Mouse (Mus musculus) layer of hippocampus, adult 9-10 months (tissue): Measurements from ENCODE around the gene Olfr372.
"Not testable (repeated sequence)": the region's sequence is repeated elsewhere in the genome, so short reads cannot be mapped to it uniquely, and the experiment has no call there.

Source experiments
- DNase-seq: peaks from one replicate; pipeline ENCODE4 v3.0.0; 2022; ENCODE audit warnings: low spot score

The Olfr372 gene

DNA sequence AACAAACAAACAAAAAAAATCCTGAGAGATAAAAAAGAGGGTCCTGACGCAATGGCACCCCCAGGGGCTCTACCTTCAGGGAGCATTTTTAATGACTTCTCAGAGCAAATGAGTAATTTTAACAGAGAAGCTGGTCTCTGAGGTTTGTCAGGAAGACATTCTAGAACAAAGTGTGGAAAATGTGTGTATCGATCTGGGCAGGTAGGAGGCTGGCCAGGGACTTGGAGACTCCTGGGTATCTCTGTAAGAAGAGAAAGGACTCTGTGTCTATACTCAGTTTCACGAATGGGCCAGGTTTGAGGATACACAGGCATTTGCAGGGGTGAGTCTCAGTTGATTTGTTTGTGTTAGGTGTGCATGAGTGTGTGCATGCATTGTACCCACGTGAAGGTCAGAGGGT, at the start of gene Olfr372:
TSS of gene Olfr372 (plus strand) at position 301 of the 400 bp plus-strand sequence.
- DNase-seq = not testable (repeated sequence)

DNA sequence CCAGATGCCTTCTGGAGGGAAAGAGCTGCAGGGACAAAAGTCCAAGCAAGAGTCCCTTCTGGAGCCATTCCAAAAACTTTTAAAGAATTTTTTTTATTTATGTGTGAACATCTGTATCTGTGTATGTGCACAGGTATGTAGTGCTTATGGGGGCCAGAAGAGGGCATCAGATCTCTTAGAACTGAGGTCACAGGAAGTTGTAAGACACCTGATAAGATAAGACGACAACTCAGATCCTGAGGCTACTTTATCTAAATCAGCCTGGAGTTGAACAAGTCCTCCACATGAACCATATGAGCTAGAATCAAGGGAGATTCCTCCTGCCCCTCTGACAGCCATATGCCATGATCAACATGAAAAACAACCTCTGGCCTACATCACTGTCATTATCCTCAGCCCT, 41.6 kb upstream of the Olfr372 start:
- DNase-seq = no peak

DNA sequence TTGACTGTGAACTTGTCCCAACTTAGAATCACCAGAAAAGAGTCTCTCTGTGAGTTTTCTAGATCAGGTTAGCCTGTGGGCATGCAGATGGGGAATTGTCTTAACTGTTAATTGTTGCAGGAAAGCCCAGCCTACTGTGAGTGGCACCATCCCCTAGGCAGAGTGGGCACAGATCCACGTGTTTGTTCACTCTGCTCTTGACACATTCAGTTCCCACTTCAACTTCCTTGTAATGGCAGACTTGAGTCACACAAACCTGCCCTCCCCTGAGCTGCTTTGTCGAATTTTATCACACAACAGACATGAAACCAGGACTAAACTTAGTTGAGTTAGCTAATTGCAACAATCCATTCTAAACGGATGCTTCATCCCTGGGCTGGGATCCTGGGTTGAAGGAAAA, 40.8 kb upstream of the Olfr372 start:
- no peak for DNase-seq

DNA sequence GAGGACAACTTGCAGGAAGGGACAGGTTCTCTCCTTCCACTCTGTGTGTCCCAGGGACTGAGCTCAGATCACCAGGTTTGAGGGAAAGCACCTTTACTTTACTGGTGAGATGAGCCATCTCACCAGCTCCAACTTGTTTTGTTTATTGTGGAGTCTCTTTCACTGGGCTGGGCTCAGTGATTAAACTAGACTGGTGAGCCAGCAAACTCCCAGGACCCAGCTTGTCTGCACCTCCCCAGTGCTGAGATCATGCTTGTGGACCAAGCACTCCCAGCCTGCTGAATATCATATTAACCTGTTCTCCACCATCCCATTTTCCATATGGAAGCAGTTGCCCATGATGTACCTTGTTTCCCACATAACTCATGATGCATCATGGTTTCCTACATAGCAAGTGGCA, 38.1 kb upstream of the Olfr372 start:
- DNase-seq = no peak

DNA sequence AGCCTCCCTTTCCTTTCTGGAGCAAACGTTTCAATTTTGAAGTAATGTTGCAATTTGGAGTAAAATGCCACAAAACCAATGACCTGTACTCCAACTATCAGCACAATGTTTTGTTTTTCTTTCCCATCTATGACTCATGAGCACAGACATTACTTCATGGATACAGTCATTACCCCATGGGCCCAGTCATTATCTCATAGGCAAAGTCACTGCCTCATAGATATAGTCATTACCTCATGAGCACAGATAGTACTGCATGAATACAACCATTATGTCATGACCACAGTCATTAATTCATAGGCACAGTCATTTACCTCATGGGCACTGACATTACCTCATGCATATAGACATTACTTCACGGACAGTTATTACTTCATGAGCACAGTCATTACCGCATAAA, 35.1 kb upstream of the Olfr372 start:
- no peak for DNase-seq

DNA sequence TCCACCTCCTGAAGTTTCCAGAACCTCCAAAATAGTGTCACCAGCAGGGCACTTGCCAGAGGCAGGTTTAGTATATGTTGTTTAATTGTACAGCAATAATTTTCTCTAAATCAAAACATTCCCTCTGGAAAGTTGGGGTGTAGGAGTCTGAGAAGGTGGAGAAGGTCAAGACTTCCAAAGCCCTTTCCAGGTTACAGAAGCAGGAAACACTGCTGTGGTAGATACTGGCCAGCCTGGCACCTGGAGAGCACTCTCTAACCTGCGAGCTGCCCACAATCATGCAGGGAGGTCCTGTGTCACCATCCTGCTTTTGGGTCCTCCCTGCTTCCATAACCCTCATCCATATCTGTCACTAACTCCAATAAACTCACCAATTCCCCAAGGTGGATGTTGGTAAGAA, 34.3 kb upstream of the Olfr372 start:
- DNase-seq = no peak

DNA sequence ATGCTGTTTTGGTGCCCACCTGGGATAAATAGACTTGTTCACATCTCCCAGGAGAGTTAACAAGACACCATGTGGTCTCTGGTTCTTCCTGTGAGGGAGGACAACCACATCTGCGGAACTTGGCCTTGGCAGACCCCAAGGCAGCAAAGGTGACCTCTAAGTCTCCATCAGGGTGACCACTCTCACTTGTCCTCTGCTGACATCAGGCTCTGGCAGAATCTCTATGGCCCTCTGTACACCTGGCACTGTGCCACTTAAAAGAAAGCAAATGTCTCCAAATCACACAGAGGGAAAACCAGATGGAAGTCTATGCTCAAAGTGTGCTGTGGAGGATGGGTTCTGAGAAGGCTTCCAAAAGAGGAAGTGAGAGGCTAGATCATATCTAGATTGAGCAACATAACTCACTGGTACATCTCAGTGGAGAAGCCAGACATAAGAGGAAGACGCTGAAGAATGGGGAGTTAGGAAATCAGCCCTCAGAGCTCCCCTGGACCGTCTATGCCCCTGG, 32.8 kb upstream of the Olfr372 start:
- peak; percentile 15 for DNase-seq

DNA sequence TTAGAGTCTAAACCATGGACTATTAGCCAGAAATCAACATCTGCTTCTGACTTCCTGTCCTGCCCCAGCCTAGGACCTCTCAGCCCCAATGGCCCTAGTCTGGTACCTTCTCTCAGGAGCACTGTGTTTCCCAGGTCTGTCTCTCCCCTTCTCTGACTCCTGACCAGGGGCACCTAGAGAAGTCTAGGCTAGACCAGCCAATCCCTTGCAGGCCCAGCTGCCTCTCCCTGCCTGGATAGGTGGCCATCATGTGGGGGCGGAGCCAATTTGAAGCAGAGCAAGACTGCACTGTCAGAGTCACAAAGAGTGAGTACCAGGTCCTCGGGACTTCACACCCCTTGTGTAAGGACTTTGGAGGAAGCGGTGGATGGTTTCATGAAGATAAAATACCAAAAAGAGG, 31.5 kb upstream of the Olfr372 start, which contains the start of gene Cyp4f18:
TSS of gene Cyp4f18 (minus strand) at position 154 of the 400 bp plus-strand sequence.
- DNase-seq = no peak

DNA sequence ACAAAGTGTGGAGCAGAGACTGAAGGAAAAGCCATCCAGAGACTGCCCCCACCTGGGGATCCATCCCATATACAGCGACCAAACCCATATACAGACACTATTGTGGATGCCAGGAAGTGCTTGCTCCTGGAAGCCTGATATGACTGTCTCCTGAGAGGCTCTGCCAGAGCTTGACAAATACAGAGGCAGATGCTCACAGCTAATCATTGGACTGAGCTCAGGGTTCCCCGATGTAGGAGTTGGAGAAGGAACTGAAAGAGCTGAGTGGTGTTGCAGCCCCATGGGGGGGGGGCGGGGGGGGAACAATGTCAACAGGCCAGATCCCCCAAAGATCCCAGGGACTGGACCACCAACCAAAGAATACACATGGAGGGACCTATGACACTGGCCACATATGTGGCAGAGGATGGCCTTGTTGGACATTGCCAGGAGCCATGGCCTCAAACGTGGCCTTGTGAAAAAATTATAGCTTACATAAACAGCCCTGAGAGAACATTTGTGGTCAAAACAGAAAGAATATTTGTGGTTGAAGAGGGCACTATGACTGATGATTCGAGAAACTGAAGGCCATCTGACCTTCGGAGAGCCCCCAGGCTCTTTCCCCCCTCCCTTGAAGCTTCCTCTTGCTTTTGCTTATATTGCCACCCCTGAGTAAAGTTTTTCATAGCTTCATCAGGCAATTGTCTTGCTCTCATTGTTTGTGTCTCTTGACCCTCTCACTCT, 27.4 kb upstream of the Olfr372 start:
- not testable (repeated sequence) for DNase-seq

DNA sequence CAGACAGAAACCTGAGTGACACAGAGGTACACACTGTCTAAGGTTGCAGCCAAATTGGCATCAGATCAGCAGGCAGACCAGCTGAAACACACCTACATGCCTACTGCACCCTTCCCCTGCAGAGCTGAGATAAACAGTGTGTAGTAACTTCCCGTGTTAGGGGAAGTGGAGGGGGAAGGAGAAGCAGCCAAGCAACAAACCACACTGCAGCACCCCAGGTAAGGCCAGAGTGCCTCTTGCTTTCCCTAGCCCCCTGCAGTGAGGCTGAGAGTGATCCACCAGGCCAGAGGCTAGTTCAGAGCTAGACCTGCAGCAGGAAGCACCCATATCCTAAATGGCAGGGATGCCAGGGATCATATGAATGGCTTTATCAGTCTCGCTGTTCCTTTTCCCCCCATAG, 23.7 kb upstream of the Olfr372 start:
- DNase-seq = not testable (repeated sequence)

DNA sequence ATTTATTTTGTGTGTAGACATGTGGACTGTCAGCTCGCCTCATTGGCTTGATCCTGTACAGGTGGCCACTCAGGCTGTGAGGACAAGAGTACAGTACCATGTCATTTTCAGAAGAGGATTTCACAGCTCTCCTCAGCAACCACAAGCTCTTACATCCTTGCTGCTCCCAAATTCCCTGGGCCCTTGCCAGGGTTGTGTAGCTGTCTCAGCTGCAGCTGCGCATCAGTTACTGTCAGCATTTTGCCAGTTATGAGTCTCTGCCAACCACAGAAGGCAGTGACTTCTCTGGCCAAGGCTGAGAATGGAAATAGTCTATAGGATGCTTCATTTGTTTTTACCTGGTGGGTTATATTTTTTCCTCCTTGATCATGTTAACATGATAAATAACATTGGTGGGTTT, 22.9 kb upstream of the Olfr372 start:
- no peak for DNase-seq

DNA sequence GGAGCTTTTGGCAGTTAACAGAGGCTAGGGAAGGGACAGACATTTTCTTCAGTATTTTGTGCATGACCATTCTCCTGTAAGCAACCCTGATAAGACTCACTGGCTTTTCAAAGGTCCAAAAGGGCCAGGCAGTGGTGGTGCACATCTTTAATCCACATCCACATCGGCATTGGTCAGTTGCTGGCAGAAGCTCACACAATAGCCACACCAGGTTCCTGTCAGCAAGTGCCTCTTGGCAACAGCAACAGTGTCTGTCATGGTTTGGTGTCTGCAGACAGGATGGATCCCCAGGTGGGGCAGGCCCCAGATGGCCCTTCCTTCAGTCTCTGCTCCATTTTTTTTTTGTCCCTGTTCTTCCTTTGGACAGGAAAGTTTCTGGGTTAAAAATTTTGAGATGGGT, 22.0 kb upstream of the Olfr372 start:
- not testable (repeated sequence) for DNase-seq

DNA sequence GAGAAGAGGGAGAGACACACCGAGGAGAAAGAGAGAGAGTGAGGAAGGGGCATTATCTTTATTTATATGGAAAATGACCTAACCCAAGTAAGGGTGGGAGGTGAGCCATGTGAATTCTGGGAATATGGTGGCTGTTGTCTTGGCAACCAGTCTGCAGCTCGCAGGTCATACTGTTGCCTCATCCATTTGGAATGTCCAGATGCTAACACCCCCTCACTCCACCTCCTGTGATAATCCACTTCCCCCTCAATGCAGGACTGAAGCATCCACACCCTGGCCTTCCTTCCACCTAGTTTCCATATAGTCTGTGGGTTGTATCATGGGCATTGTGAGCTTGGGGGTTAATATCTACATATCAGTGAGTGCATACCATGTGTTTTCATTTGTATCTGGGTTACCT, 21.2 kb upstream of the Olfr372 start:
- DNase-seq = no peak

DNA sequence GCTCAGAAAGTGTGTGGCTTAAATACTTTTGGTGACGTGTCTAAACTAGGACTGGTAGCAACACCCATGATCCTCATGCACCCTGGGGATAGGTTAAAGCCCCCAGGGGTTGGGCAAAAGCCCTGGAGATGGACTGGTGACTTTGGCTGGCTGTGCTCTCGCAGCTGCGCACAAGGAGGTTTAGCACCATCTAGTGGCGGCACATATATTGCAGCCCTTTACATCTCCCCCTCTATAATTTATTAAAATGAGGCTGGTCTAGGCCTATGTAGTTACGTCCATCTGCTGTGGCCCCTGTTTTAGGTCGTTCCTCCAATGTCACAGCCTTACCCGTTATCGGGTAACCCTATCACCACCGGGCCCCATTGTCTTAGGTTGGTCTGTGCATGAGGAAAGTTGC, 16.1 kb upstream of the Olfr372 start:
- DNase-seq = peak; percentile 24

DNA sequence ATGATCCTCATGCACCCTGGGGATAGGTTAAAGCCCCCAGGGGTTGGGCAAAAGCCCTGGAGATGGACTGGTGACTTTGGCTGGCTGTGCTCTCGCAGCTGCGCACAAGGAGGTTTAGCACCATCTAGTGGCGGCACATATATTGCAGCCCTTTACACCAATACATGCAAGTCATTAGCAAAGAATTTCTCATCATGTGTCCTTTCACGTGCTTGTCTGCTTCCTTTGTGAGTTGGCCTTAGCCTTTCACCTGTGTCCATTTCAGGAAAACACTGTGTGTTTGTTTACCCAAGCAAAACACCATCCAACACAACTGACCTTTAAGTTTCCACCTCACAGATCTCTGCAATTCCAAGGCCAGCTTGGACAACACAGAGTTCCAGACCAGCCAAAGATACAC, 8.1 kb upstream of the Olfr372 start:
- peak; percentile 56 for DNase-seq

DNA sequence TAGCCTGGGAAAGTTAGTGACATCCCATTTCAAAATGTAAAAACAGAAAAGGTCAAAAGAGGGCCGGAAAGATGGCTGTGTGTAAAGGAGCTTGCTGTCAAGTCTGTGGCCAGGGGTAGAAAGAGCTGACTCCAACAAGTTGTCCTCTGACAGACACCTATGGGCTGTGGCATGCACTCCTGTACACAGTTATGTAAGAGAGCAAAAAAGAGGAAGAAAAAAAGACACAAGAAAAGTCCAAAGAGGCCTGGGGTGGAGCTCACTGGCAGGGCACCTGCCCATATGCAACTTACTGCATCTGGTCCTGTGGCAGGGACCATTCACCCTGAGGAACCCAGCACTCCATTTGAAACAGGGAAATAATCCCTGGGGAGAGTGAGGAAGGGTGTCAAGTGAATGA, 1.5 kb downstream of the Olfr372 start:
- DNase-seq = no peak

DNA sequence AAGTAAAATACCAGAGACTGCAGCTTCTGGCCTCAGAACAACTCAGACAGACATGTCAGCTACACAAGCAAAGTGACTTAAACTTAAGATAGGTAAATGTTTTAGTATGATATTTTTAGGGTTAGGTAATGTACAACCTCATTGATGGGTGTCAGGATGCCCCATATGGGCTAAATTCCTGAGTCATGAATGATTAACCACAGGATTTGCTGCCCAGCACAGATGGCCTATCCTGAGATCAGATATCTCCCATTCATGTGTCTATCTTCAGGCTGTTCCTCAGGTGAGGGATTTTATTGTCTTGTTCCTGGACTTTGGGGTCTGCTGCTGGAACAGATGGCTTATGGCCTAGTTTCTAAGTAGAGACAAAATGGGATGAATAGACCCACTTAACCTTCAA, 13.6 kb downstream of the Olfr372 start:
- DNase-seq = not testable (repeated sequence)

DNA sequence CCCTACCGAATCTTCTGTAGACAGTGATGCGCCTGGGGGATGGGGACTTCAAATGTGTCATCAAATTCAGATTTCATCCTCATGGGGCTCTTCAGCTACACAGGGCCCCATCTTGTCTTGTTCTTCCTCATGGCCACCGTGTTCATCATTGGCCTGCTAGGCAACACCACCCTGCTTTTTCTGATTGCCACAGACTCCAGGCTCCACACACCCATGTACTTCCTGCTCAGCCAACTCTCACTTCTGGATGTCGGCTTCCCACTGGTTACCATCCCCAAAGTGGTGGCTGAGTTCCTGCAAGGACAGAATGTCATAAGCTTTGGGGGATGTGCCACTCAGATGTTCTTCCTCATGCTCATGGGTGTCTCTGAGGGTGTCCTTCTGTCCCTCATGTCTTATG, 16.6 kb downstream of the Olfr372 start:
- not testable (repeated sequence) for DNase-seq

DNA sequence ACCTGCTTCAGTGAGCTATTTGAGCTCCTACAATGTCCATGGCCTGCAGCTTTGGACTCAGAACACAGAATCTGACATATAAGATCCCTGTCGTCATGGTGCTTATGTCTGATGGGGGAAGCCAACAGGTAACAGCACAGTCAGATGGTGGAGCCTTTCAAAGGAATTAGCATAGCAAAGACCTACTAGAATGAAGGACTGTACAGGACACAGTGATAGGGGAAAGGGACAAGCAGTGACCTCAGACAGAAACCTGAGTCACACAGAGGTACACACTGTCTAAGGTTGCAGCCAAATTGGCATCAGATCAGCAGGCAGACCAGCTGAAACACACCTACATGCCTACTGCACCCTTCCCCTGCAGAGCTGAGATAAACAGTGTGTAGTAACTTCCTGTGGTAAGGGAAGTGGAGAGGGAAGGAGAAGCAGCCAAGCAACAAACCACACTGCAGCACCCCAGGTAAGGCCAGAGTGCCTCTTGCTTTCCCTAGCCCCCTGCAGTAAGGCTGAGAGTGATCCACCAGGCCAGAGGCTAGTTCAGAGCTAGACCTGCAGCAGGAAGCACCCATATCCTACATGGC, 25.9 kb downstream of the Olfr372 start:
- not testable (repeated sequence) for DNase-seq

DNA sequence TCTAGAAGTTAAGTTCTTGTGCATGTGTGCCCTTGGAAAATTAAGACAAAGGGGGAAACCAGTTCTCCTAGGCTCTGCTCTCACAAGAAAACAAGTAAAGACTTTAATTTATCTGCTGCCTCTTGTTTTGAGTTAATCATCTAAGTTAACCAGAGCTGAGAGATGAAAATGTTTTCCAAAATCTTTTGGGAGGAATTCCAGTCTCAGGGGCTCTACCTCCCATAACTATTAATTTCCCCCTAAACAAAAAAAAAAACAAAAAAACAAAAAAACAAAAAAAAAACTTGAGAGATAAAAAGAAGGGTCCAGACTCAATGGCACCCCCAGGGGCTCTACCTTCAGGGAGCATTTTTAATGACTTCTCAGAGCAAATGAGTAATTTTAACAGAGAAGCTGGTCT, 41.9 kb downstream of the Olfr372 start, which contains the start of gene Olfr373:
TSS of gene Olfr373 (plus strand) at position 301 of the 400 bp plus-strand sequence.
- DNase-seq = not testable (repeated sequence)

DNA sequence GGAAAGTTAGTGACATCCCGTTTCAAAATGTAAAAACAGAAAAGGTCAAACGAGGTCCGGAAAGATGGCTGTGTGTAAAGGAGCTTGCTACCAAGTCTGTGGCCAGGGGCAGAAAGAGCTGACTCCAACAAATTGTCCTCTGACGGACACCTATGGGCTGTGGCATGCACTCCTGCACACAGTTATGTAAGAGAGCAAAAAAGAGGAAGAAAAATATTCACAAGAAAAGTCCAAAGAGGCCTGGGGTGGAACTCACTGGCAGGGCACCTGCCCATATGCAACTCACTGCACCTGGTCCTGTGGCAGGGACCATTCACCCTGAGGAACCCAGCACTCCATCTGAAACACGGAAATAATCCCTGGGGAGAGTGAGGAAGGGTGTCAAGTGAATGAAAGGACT, 43.7 kb downstream of the Olfr372 start:
- DNase-seq = no peak

DNA sequence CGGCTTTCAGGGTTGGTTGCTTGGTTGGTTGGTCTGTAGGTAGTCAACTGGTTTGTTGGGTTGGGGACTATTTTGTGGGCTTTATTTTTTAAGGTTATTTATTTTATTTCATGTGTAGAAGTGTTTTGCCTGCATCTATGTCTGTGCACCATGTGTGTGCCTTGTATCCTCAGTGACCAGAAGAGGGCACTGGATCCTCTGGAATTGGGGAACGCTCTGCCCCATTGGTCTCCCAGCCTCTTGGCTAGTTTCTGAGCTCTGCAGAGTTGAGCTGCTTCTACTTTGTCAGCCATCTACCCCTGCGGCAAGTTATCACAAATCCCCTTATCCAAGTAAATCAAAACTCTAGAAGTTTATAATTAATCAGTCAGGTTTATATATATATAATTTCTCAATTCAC, 46.6 kb downstream of the Olfr372 start:
- not testable (repeated sequence) for DNase-seq

DNA sequence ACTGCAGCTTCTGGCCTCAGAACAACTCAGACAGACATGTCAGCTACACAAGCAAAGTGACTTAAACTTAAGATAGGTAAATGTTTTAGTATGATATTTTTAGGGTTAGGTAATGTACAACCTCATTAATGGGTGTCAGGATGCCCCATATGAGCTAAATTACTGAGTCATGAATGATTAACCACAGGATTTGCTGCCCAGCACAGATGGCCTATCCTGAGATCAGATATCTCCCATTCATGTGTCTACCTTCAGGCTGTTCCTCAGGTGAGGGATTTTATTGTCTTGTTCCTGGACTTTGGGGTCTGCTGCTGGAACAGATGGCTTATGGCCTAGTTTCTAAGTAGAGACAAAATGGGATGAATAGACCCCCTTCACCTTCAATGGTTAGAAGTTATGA, 55.7 kb downstream of the Olfr372 start:
- not testable (repeated sequence) for DNase-seq
